Mouse (Mus musculus): ENCODE results near the gene Adora2a. TPM values are rescaled to one million over a fixed set of nuclear protein-coding genes. Genes with fewer than 3 reads are reported as not detected.
"Not testable (repeated sequence)": the region's sequence is repeated elsewhere in the genome, so short reads cannot be mapped to it uniquely, and the experiment has no call there.

Adora2a gene
- polyA plus RNA-seq, 2 experiments = 1.7 to 1.9 TPM

DNA sequence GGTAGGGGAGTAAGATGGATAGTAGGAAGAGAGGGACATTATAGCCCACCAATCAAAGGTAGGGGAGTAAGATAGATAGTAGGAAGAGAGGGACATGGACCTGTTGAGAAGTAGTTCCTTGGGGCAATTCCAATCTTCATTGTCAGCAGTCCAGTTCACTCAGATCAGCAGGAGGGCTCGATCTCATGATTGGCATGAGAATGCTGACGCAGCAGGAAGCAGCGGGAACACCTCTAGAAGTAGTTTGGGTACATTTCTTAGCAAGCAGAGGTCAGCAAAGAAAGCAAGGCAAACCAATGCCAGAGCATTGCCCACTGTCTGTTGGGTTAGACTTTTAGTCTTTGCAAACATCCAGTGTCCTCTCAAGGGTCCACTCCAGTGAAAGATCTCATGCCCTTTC, 32.9 kb upstream of the Adora2a start:
- no peak for TF ChIP-seq CTCF (IDR thresholded peaks at IDR 0.05; ENCODE audit: low read depth)
- no peak for TF ChIP-seq EP300 (IDR thresholded peaks at IDR 0.05; ENCODE audit: low read depth)
- Histone ChIP-seq H3K27me3 (ENCODE audit: control insufficient read depth, insufficient read depth, low read length) (no peaks in the 10 kb centered on the region), H3K27ac (no peak overlapping the region), H3K4me1 (replicated peaks; ENCODE audit: control insufficient read depth in 2 of 2, insufficient read depth in 2 of 2, low read length in 1 of 2) (peaks cover 0 to 2% of the 10 kb centered on the region in 2 experiments; a peak in 1 of 4 replicates), H3K4me2 (ENCODE audit: low read depth) (no peak overlapping the region), H3K9me3 (ENCODE audit: control insufficient read depth, low read length) (no peaks in the 10 kb centered on the region), H3K4me3 (ENCODE audit: insufficient read depth in 1 of 2, low read depth in 2 of 2, low read length in 2 of 2) (no peak overlapping the region), H3K36me3 (replicated peaks; ENCODE audit: control insufficient read depth, insufficient read depth, low read depth) (peaks cover 3% of the 10 kb centered on the region), H3K9ac (replicated peaks) (no peak overlapping the region)
- 81% methylated on average over 3 of the region's 3 CpGs for WGBS (ENCODE audit: insufficient replicate concordance)
- DNase-seq (ENCODE audit: low read depth in 3 of 3, low spot score in 3 of 3) = no peak
- no peak for ATAC-seq (ENCODE audit: insufficient read depth)

GRCm38 (mm10) chr10:75288579-75288978, 28.1 kb upstream of the Adora2a start:
- Histone ChIP-seq H3K27me3 (ENCODE audit: control insufficient read depth, insufficient read depth, low read length) (no peaks in the 10 kb centered on the region), H3K9me3 (ENCODE audit: control insufficient read depth, low read length) (no peaks in the 10 kb centered on the region), H3K4me3 (ENCODE audit: insufficient read depth in 1 of 2, low read depth in 2 of 2, low read length in 2 of 2) (no peak overlapping the region), H3K9ac (replicated peaks) (no peak overlapping the region), H3K36me3 (replicated peaks; ENCODE audit: control insufficient read depth, insufficient read depth, low read depth) (no peaks in the 10 kb centered on the region), H3K27ac (no peak overlapping the region), H3K4me2 (ENCODE audit: low read depth) (no peak overlapping the region), H3K4me1 (replicated peaks; ENCODE audit: control insufficient read depth in 2 of 2, insufficient read depth in 2 of 2, low read length in 1 of 2) (peaks cover 4 to 5% of the 10 kb centered on the region in 2 experiments; a peak in 3 of 4 replicates)
- no peak for ATAC-seq (ENCODE audit: insufficient read depth)
- TF ChIP-seq EP300 (IDR thresholded peaks at IDR 0.05; ENCODE audit: low read depth) (no peak), CTCF (IDR thresholded peaks at IDR 0.05; ENCODE audit: low read depth) (no peak)
- 50% methylated on average over 7 of the region's 7 CpGs for WGBS (ENCODE audit: insufficient replicate concordance)
- DNase-seq (ENCODE audit: low read depth in 3 of 3, low spot score in 3 of 3) = no peak

DNA sequence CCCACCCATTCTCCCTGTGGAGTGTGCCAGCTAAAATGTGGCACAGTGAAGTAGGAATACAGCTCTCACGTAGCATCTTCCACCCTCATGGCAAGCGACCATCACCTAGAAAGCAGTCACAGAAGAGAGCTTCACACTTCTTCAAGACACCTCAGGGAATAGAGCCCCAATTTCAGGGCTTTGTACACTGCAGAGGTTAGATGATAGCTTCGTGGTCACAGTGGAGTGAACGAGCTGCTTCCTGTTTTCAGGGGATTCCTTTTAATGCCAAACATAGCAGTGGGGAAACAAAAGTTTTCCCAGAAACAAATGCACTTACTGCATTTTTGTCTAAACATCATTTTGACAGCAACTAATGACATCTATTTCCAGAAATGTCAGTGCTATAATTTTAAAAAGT, 27.3 kb upstream of the Adora2a start:
- DNase-seq (ENCODE audit: low read depth in 3 of 3, low spot score in 3 of 3) = no peak
- WGBS (ENCODE audit: insufficient replicate concordance) = 36% methylated on average over 4 of the region's 4 CpGs
- no peaks in the 10 kb centered on the region for H3K9me3 ChIP-seq (ENCODE audit: control insufficient read depth, low read length)
- TF ChIP-seq CTCF (IDR thresholded peaks at IDR 0.05; ENCODE audit: low read depth) = no peak
- H3K4me1 ChIP-seq (replicated peaks; ENCODE audit: control insufficient read depth in 2 of 2, insufficient read depth in 2 of 2, low read length in 1 of 2) = peaks cover 4 to 5% of the 10 kb centered on the region in 2 experiments; a peak in 3 of 4 replicates
- H3K4me2 ChIP-seq (ENCODE audit: low read depth) = no peak overlapping the region
- H3K9ac ChIP-seq (replicated peaks) = no peak overlapping the region
- no peaks in the 10 kb centered on the region for H3K36me3 ChIP-seq (replicated peaks; ENCODE audit: control insufficient read depth, insufficient read depth, low read depth)
- H3K27me3 ChIP-seq (ENCODE audit: control insufficient read depth, insufficient read depth, low read length) = no peaks in the 10 kb centered on the region
- no peak overlapping the region for H3K4me3 ChIP-seq (ENCODE audit: insufficient read depth in 1 of 2, low read depth in 2 of 2, low read length in 2 of 2)
- no peak overlapping the region for H3K27ac ChIP-seq
- no peak for ATAC-seq (ENCODE audit: insufficient read depth)

- no peak overlapping the region for H3K9ac ChIP-seq (replicated peaks)
- H3K4me2 ChIP-seq (ENCODE audit: low read depth) = no peak overlapping the region
- ATAC-seq (ENCODE audit: insufficient read depth) (no peak), DNase-seq (ENCODE audit: low read depth in 3 of 3, low spot score in 3 of 3) (no peak)
- H3K4me1 ChIP-seq (replicated peaks; ENCODE audit: control insufficient read depth in 2 of 2, insufficient read depth in 2 of 2, low read length in 1 of 2) = peaks cover 4 to 5% of the 10 kb centered on the region in 2 experiments; a peak in 3 of 4 replicates
- H3K36me3 ChIP-seq (replicated peaks; ENCODE audit: control insufficient read depth, insufficient read depth, low read depth) = no peaks in the 10 kb centered on the region
- H3K4me3 ChIP-seq (ENCODE audit: insufficient read depth in 1 of 2, low read depth in 2 of 2, low read length in 2 of 2) = no peak overlapping the region
- no peak overlapping the region for H3K27ac ChIP-seq
- no peaks in the 10 kb centered on the region for H3K9me3 ChIP-seq (ENCODE audit: control insufficient read depth, low read length)
- TF ChIP-seq CTCF (IDR thresholded peaks at IDR 0.05; ENCODE audit: low read depth) = no peak
- TF ChIP-seq EP300 (IDR thresholded peaks at IDR 0.05; ENCODE audit: low read depth) = no peak
- no peaks in the 10 kb centered on the region for H3K27me3 ChIP-seq (ENCODE audit: control insufficient read depth, insufficient read depth, low read length)
- 69% methylated on average over 5 of the region's 5 CpGs for WGBS (ENCODE audit: insufficient replicate concordance)
Measured at GRCm38 (mm10) chr10:75290650-75291049, 26.0 kb upstream of the Adora2a start.

GRCm38 (mm10) chr10:75291338-75291737, 25.3 kb upstream of the Adora2a start:
- Histone ChIP-seq H3K4me3 (ENCODE audit: insufficient read depth in 1 of 2, low read depth in 2 of 2, low read length in 2 of 2) (no peak overlapping the region), H3K36me3 (replicated peaks; ENCODE audit: control insufficient read depth, insufficient read depth, low read depth) (no peaks in the 10 kb centered on the region), H3K27me3 (ENCODE audit: control insufficient read depth, insufficient read depth, low read length) (no peaks in the 10 kb centered on the region), H3K9me3 (ENCODE audit: control insufficient read depth, low read length) (no peaks in the 10 kb centered on the region), H3K4me1 (replicated peaks; ENCODE audit: control insufficient read depth in 2 of 2, insufficient read depth in 2 of 2, low read length in 1 of 2) (peaks cover 4 to 5% of the 10 kb centered on the region in 2 experiments; a peak in 3 of 4 replicates), H3K4me2 (ENCODE audit: low read depth) (no peak overlapping the region), H3K27ac (no peak overlapping the region), H3K9ac (replicated peaks) (no peak overlapping the region)
- ATAC-seq (ENCODE audit: insufficient read depth) = peak; percentile 58; the same call in 1 of the 2 replicates
- 22% methylated on average over 1 of the region's 1 CpGs for WGBS (ENCODE audit: insufficient replicate concordance)
- TF ChIP-seq CTCF (IDR thresholded peaks at IDR 0.05; ENCODE audit: low read depth) (no peak), EP300 (IDR thresholded peaks at IDR 0.05; ENCODE audit: low read depth) (no peak)
- no peak for DNase-seq (ENCODE audit: low read depth in 3 of 3, low spot score in 3 of 3)

GRCm38 (mm10) chr10:75292206-75292605, 24.5 kb upstream of the Adora2a start:
- not testable (repeated sequence) for H3K9me3 ChIP-seq (ENCODE audit: control insufficient read depth, low read length); H3K4me1 ChIP-seq (replicated peaks; ENCODE audit: control insufficient read depth in 2 of 2, insufficient read depth in 2 of 2, low read length in 1 of 2); H3K9ac ChIP-seq (replicated peaks); H3K4me3 ChIP-seq (ENCODE audit: insufficient read depth in 1 of 2, low read depth in 2 of 2, low read length in 2 of 2); ATAC-seq (ENCODE audit: insufficient read depth); H3K27me3 ChIP-seq (ENCODE audit: control insufficient read depth, insufficient read depth, low read length); H3K4me2 ChIP-seq (ENCODE audit: low read depth); H3K36me3 ChIP-seq (replicated peaks; ENCODE audit: control insufficient read depth, insufficient read depth, low read depth); DNase-seq (ENCODE audit: low read depth in 3 of 3, low spot score in 3 of 3); H3K27ac ChIP-seq
- 80% methylated on average over 8 of the region's 8 CpGs for WGBS (ENCODE audit: insufficient replicate concordance)

Measured in liver, embryonic 14.5 days (tissue).